Mouse (Mus musculus): ENCODE measurements around the gene Lsm12.

Lsm12 gene

DNA sequence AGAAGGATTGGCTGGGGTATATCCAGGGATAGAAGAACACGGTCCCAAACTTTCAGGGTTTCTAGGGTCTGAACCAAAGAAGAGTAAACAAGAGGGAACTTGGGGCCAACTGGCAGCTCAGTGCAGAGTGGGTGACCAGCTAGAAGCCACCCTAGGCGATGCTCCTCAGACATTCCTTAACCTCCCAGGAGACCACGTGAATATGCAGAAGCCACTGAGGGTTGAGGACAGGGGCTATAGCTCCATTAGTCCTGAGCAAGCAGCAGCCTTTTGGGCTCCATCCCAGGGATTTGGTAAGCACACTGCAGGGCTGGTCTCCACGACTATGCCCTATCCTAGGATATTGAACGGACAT is 31.8 kb upstream of the Lsm12 start:
- DNase-seq (ENCODE audit: low read depth, low spot score), result no peak

DNA sequence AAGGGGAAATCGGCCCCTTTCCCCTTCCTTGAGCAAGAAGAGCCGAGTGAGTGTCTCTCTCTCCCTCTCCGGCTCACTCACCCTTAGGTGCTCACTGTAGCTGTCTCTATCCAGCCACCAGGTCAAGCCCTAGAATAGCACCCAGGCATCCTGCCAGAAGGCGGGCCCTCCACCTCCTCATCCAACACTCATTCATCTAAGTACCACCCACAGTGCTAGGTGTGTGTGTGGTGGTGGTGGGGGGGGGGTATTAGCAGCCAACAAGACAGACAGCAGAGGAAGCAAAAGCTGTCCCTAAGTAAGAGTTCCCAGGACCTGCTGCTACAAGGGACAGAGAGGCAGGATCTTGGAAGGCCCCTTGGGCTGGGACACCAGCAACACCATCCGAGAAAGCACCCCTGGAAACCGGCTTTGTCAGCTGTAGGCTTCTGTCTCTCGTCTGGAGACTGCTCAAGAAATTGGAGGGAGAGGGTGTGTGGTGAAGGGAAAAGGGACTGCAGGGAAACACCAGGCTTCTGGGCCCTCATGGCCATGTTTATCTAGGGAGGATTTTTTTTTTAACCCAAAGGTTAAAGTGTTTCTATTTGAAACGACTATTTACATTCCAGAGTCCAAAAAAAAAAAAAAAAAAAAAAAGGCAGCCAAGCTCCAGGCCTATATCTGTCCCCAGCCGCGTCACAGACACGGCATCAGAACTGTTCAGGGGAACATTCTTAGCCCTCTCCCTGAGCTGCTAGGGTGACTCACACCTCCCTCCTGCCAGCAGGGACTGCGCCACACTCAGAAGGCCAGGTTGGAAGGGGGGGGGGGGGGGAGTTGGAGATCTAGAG is 31.2 kb upstream of the Lsm12 start:
- no peak for DNase-seq (ENCODE audit: low read depth, low spot score)

DNA sequence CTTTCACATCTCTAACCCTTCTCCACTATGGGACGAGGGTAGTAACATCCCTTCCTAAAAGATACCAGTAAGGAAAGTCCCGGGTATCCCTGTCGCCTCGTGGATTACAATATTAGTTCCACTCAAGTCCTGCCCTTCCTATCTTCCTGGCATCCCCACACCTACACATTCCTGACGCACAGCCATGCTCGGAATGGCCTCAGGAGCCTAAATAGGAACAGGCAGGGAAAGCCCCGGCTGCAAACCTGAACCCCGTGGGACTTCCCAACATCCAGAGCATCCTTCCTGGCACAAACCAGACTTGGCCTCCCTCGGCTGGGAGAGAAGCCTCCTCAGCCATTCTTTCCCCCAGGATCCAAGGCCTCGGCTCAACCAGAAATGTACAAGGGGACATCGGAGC is 30.4 kb upstream of the Lsm12 start:
- no peak for DNase-seq (ENCODE audit: low read depth, low spot score)

DNA sequence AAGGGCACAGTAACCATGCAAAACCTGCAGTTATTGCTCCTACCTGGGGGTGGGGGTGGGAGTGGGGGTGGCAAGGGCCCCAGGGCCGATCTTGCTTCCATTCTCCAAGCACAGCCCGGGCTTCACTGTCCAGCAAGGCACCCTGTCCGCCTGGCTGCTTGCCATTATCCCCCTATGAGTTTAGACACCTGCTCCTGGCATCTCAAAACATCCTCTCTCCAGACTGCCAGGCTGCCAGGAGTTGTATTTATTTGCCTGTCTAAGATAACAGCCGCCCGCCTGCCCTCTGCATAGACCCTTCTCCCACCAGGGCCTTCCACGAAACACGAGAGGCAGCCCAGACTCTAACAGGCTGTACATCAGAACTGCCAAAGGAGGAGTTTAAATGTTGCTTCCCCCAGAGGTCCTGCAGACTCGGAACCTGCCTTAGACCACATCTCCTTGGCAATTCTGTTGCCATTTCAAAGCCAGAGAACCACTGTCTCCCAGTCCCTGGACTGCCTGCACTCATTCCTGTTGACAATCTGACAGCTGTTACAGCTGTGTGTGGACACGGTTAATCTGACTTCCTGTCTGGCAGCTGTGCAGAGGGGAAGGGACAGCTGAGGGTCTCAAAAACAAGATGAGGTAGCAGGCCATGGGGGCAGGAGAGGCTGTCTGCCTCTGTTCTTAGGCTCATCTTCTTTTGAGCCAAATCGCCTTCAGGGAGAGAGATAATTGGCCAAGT is 29.5 kb upstream of the Lsm12 start:
- DNase-seq (ENCODE audit: low read depth, low spot score), result no peak

DNA sequence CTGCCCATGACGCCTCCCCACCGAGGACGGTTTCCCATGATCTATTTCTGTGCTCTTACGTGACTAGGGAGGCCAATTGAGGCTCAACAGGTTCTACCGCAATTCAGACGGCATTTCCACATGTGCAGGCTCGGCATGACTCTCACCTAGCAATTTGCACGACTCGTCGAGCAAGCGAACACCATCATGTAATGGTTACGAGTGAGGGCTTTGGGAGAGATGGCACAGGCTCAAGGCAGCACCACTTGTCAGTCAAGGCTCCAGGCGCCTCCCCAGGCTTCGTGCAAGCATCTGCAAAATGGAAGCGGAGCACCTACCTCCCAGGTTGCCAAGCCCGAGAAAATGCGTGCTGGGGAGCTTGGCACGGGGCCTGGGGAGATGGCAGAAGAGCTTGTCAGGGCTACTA is 26.8 kb upstream of the Lsm12 start:
- no peak for DNase-seq (ENCODE audit: low read depth, low spot score)

DNA sequence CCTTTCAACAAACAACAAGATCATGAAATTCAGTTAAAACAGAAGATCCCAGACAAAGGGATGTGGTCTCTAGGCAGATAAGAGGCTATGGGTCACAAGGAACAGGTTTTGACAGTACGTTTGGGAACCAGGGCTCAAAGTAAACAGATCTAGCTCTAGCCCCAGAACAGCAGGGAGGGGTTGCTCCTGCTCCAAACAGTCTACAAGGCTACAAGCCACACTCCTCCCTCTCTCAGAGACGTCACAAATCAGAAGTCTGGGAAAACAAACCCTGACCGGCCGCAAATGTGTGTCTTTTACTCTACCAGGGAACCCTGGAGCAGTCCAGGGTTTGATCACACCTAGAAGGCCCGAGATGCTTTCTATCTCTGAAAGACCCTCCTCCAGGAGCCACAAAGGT is 25.9 kb upstream of the Lsm12 start:
- no peak for DNase-seq (ENCODE audit: low read depth, low spot score)

DNA sequence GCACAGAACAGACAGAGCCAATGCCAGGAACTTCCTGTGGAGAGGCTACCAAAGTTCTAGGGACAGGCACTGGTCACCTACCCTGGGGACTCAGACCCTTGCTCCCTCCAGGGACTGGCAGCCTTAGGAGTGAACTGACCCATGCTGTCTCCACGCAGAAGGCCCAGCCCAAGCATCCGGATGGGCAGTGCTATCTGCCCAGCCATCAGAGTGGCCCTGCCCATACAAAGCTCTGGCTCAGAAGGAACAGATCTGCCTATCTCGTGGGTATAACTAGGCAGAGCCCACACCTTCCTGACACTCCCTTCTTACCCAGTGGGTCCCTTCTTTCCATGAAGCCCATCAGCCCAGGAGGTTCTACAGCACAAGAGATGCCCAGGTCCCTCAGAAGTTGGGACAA is 25.1 kb upstream of the Lsm12 start:
- no peak for DNase-seq (ENCODE audit: low read depth, low spot score)

DNA sequence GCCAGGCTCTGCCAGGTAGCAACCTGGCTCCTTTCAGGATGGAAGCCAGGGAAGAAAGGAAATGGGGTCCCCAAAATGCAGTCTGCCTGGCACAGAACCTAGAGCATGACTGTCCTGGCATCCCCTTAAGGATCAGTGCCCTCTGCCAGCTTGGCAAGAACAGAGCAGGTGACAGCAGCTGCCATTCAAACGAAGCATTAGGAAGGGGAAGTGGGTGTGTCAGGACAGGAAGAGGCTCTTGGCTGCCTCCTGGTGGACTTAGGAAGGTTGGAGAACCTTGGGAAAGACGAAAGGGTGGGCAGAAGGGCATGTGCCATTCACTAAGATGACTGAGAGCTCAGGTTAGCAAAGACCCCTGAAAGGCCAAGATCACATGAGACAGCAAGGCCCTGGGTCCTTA is 24.6 kb upstream of the Lsm12 start:
- peak; percentile 52 for DNase-seq (ENCODE audit: low read depth, low spot score)

DNA sequence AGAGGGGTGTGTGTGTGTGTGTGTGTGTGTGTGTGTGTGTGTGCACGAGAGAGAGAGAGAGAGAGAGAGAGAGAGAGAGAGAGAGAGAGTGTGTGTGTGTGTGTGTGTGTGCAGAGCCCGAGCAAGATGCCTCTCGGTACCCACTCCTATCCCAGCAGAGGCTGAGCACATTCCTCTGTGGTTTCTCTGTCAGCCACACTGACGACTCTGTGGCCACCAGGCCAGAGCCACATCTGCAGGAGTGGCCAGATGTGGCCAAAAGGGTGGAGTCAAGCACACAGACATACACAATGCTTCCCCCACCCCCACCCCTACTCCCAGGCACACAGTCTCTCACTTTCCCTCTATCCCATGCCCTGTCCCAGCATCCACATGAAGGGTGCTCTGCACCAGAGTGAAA is 23.8 kb upstream of the Lsm12 start:
- DNase-seq (ENCODE audit: low read depth, low spot score), result no peak

DNA sequence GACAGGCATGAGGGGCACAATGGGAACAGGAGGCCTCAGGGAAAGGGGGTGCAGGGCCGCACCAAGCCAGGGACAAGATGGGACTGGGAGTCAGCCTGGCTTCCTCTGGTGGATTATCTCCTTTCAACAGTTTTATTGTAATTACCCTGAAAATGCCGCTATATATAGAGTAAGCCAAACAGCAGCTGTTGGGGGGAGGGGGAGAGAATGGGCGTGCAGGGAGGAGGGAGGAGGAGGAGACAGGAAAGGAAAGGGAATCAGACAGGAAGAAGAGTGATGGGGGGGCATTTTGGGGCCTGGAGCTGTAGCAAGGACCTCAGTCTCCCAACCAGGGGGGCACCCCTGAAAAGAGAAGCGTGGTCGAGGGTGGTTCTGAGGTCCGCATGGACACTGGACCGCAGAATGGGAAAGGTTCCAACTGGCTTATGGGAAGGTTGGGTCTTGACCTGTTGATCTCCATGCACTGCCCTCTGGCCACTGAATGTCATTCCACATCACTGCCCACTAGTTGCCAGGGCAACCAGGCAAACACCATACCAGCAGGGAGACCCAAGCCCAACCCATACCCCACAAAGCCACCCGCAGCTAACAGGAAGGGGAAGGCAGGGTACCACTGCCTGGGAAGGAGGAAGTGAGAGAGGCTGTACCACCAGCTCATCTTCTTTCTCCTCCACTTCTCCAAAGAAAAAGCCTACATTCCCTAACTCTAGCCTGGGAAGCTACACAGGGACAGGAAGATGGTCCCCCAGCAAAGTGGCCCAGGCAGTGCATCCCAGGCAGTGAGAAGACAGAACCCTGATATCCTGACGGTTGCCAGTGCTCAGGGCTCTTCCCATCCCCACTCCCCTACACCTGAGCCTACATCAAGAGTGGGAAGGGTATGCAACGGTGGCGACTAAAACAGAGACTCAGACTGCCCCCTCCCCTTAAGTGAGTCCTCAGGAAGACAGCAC is 23.0 kb upstream of the Lsm12 start:
- DNase-seq (ENCODE audit: low read depth, low spot score), result no peak

DNA sequence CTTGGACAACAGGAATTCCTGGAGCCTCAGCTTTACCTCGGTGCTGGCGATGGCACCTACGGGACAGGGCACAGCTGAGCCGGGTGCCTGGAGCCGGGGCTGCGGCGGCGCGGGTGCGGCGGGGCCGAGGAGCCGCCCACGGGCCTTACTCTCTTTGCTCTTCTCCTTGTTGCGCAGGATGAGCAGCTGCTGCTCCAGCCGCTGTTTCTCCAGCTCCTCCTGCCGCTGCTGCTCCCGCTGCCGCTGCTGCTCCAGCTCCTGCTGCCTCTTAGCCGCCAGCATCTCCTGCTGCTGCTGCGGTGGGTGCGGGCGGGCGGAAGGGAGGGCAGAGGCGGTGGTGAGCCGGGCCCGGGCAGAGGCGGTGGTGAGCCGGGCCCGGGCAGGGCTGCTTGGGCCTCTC is 21.4 kb upstream of the Lsm12 start:
- DNase-seq (ENCODE audit: low read depth, low spot score), result peak; percentile 54

DNA sequence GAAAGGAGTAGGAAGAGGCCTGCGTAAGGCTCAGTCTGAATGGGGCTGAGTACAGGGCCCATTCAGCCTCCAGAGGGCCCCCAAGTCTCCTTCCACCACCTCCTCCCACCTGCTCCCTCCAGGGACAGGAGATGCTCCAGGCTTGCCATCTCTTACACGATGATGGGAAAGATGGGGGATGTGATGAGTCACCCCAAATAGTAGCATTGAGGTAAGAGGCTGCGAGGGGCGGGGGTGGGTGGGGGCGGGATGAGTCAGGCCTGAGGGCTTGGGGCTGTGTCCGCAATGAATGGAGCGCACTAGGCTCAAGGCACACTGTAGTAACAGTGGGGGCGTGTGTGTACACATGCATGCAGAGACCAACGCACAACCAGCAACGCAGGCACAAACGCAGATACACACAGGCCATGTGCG is 16.3 kb upstream of the Lsm12 start:
- no peak for DNase-seq (ENCODE audit: low read depth, low spot score)

DNA sequence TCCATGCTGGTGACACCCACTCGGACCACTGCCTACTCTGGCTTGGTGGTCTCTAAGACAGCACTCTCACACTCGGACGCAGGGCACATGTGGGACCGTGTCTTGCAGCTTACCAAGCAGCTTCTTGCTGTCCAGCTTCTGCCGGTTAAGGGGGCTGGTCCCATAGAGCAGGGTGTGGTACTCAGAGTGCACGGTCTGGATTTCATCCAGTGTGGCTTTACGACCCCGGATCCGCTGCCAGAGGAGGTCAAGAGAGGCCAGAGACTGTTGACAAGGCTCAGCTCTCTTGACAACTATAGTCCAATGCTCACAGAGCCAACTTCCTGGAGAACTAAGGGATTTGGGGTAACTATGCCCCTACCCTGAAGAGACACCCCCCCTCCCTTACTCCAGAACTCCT is 14.8 kb upstream of the Lsm12 start:
- DNase-seq (ENCODE audit: low read depth, low spot score), result no peak

DNA sequence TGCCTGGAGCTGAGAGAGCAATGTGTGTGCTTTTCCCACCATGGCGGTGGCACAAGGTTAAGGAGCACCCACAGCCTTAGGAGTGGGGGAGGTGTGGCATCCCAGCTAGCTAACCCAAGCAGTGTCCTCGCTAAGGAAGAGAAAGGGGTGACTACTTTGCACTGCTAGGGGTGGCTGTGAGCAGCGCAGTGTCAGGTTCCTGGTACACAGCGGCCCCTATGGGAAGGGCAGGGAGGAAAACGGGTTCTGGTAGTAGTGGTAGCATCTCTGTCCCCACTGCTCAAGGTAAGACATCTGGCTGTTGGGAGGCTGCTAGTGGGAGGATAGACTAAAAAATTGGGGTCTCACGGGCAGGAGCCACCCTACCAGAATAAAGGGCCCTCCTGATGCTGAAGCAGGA is 13.1 kb upstream of the Lsm12 start:
- DNase-seq (ENCODE audit: low read depth, low spot score), result no peak

DNA sequence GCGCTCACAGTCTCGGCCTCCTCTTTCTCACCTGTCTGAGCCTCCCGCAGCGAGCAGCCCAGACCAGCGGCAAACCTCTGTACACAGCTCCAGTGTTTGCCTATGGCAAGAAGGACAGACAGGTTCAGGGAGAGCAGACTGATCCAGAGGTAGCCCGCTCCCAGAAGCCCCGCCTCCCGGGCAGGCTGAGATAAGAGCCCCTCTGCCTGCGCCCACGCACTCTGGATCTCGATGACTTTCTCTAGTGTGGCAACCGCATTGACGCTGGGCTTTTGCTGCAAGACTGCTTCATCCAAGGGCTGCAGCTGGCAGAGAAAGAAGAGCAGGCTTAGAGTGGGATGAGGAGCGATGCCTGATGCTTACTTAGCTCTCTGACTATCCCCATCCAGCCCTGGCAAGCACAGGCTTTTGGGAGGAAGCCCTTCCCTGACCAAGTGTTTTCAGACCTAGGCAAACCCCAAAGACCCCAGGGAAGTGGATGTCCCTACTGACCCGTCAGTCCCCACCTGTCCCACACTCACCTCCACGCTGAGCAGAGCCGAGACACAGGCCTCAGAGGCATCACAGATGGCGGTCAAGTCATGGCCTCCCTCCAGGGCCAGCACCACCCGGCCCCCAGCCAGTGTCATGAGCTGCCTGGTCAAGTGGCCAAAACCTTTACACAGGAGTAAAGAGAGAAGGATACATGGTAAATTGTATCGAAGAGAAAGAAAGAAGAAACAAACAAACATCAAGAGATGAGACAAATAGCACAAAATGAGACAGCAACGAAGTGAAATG is 11.1 kb upstream of the Lsm12 start:
- DNase-seq (ENCODE audit: low read depth, low spot score), result no peak

DNA sequence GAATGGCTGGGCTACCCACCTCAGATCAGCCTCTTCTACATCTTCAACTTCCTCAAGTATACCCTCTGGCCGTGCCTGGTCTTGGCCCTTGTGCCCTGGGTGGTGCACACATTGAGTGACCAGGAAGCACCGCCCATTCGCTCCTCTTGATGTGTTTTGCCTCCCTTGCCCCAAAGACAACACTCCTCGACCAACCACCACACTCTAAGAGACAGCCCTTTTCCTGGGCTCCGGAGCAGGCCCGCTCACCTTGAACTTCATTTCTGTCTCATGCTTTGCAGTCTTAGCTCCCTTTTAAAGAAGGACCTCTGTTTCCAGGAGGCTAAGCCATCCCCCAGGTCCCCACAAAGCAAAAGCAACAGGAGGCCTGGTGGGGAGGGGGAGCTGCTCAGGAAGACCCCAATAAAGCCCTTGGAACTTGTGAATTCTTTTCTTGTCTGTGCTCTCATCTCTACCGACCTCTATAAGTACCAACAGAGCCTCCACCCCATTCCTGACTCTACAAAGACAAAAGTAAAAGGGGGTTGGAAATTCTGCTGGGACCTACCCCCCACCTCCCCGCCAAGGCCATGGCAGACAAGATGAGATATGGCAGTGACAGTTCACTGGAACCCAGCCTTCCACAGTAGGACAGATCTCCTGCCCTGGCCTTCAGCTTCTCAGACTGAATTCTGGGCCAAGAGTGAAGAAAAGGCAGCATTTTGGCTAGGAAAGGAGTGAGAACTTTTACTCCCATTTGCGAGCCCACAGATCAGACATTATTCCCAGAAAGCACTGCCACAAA is 8.8 kb upstream of the Lsm12 start:
- no peak for DNase-seq (ENCODE audit: low read depth, low spot score)

DNA sequence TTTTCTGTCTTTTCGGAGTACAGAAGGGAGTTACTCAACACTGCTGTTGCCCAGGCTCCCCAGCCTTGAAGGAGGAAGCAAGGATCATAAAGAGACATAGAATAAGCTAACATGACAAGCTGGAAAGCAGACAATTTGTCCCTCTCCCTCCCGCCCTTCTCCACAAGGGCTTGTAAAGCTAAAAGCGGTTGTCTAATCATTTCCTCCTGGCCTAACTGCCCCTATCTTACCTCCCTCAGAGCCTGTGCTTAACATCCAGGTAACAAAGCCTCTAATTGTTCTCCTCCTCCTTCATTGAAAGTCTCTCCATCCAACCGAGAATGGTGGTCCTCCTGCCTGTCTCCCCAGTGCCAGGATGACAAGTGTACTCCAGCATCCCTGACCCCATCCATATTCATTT is 5.8 kb upstream of the Lsm12 start:
- no peak for DNase-seq (ENCODE audit: low read depth, low spot score)

DNA sequence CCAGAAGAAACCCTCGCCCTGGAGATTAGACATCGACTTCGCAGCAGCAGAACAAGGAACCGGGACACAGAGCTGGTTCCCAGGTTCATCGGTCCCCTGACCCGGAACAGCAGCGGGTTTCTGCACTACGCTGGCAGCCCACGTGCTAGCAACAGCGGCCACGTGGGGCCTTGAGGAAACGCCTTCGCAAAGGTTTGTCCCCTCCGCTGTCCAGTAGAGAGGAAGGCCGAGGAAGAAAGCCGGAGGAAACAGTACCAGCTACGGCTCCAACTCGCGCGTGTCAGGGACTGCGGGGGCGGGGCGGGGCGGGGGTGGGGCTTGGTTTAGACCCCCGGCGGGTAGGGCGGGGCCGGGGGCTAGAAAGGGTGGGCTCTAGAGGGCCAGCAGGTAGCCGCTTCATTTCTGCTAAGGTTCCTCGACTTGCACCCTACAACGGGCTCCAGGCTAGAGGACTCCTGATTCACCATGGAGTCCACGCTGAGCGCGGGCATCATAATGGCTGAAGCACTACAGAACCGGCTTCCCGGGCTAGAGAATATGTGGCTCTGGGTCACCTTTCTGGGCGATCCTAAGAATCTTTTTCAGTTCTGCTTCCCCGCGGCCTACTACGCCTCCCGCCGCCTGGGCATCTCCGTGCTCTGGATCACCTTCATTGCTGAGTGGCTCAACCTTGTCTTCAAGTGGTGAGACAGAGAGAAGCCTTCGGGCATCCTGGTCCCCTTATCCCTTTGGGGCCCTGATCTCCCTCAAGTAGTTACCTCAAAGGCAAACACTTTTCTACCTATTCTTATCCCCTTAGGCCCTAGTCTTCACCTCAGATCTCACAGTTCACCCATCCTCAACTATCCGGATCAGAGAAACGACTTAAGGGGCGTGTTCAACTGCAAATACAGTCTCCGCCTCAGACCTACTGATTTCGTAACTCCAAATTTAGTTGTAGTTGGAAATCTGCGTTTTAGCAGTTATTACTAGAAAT is 4.7 kb upstream of the Lsm12 start, which contains the start of gene G6pc3:
TSS of gene G6pc3 (plus strand) at position 160 of the 976 bp plus-strand sequence.
- DNase-seq (ENCODE audit: low read depth, low spot score), result peak; percentile 77

DNA sequence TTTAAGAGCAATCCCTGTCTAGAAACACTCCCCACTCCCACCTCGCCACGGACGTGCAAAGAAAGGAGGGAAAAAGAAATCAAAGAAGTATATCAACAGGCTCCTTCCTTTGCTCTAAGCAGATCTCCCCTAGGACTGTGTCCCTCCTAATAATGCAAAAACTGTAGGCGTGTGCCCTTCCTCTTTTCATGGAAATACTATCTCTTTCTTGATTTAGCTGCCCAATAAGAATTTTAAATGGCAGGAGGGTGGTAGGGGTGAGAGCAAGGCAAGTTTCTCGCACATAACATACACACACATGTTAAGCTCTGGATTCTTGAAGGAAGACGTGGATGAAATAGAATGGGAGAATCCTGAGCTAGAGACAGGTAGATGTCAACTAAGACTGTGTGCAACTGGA is 3.9 kb upstream of the Lsm12 start:
- no peak for DNase-seq (ENCODE audit: low read depth, low spot score)

Data from ZHBTc4 (cell line).